Mouse (Mus musculus): ENCODE measurements at regions not wholly inside any gene's neighbourhood (a gene's known extent, or its start where the extent isn't known, plus 50 kb on each side); places are given as distances from the start of the nearest gene placed in this dataset.

GRCm38 (mm10) chr1:90268131-90268691 lies 64.4 kb downstream of the Ackr3 start:
- in situ Hi-C loops (cut with MboI, MseI): no loop called here

GRCm38 (mm10) chr1:90268951-90269350 lies 65.2 kb downstream of the Ackr3 start:
- in situ Hi-C loops (cut with MboI, MseI): no loop called here

- in situ Hi-C loops (cut with MboI, MseI): no loop called here
These were observed 66.1 kb downstream of the Ackr3 start for GRCm38 (mm10) chr1:90269836-90270235.

- in situ Hi-C loops (cut with MboI, MseI): no loop called here
These were observed 67.5 kb downstream of the Ackr3 start for GRCm38 (mm10) chr1:90271326-90271725.

- in situ Hi-C loops (cut with MboI, MseI): no loop called here
These were observed 68.6 kb downstream of the Ackr3 start for GRCm38 (mm10) chr1:90272411-90272810.

- in situ Hi-C loops (cut with MboI, MseI): no loop called here
These were observed 69.2 kb downstream of the Ackr3 start for GRCm38 (mm10) chr1:90272830-90273628.

GRCm38 (mm10) chr1:90273629-90273928 lies 69.8 kb downstream of the Ackr3 start:
- in situ Hi-C loops (cut with MboI, MseI): no loop called here

- in situ Hi-C loops (cut with MboI, MseI): loop anchor here (25.0 kb wide), 1 partner anchor 1363 kb away; no protein-coding TSS in a partner anchor
These were observed 71.3 kb downstream of the Ackr3 start for GRCm38 (mm10) chr1:90274968-90275651.

- in situ Hi-C loops (cut with MboI, MseI): loop anchor here (25.0 kb wide), 1 partner anchor 1364 kb away; no protein-coding TSS in a partner anchor
These were observed 72.2 kb downstream of the Ackr3 start for GRCm38 (mm10) chr1:90275786-90276520.

- in situ Hi-C loops (cut with MboI, MseI): loop anchor here (25.0 kb wide), 1 partner anchor 1365 kb away; no protein-coding TSS in a partner anchor
These were observed 73.9 kb downstream of the Ackr3 start for GRCm38 (mm10) chr1:90277486-90278255.

GRCm38 (mm10) chr1:90279066-90279839 lies 75.5 kb downstream of the Ackr3 start:
- in situ Hi-C loops (cut with MboI, MseI): loop anchor here (25.0 kb wide), 1 partner anchor 1367 kb away; no protein-coding TSS in a partner anchor

- in situ Hi-C loops (cut with MboI, MseI): loop anchor here (25.0 kb wide), 1 partner anchor 1368 kb away; no protein-coding TSS in a partner anchor
These were observed 76.4 kb downstream of the Ackr3 start for GRCm38 (mm10) chr1:90280227-90280626.

GRCm38 (mm10) chr1:90281255-90281654 lies 77.5 kb downstream of the Ackr3 start:
- in situ Hi-C loops (cut with MboI, MseI): loop anchor here (25.0 kb wide), 1 partner anchor 1369 kb away; no protein-coding TSS in a partner anchor

- in situ Hi-C loops (cut with MboI, MseI): loop anchor here (25.0 kb wide), 1 partner anchor 1370 kb away; no protein-coding TSS in a partner anchor
These were observed 78.2 kb downstream of the Ackr3 start for GRCm38 (mm10) chr1:90281956-90282355.

- in situ Hi-C loops (cut with MboI, MseI): loop anchor here (25.0 kb wide), 1 partner anchor 1370 kb away; no protein-coding TSS in a partner anchor
These were observed 78.6 kb downstream of the Ackr3 start for GRCm38 (mm10) chr1:90282367-90282766.

GRCm38 (mm10) chr1:90283176-90283775 lies 79.5 kb downstream of the Ackr3 start:
- in situ Hi-C loops (cut with MboI, MseI): loop anchor here (25.0 kb wide), 1 partner anchor 1371 kb away; no protein-coding TSS in a partner anchor

GRCm38 (mm10) chr1:90283912-90284636 lies 80.3 kb downstream of the Ackr3 start:
- in situ Hi-C loops (cut with MboI, MseI): loop anchor here (25.0 kb wide), 1 partner anchor 1372 kb away; no protein-coding TSS in a partner anchor

GRCm38 (mm10) chr1:90285318-90285717 lies 81.5 kb downstream of the Ackr3 start:
- in situ Hi-C loops (cut with MboI, MseI): loop anchor here (25.0 kb wide), 1 partner anchor 1373 kb away; no protein-coding TSS in a partner anchor
